Mouse (Mus musculus) A20 (cell line): ENCODE measurements around the gene Dcxr.
A peak's percentile ranks its signal among the peaks of the same experiment; 100 is the strongest.
"Not testable (repeated sequence)": the region's sequence is repeated elsewhere in the genome, so short reads cannot be mapped to it uniquely, and the experiment has no call there.

Source experiments
- DNase-seq: peaks from one replicate; pipeline ENCODE4 v3.0.0-alpha.2; 2011; ENCODE audit warnings: low read depth, low spot score

The Dcxr gene

DNA sequence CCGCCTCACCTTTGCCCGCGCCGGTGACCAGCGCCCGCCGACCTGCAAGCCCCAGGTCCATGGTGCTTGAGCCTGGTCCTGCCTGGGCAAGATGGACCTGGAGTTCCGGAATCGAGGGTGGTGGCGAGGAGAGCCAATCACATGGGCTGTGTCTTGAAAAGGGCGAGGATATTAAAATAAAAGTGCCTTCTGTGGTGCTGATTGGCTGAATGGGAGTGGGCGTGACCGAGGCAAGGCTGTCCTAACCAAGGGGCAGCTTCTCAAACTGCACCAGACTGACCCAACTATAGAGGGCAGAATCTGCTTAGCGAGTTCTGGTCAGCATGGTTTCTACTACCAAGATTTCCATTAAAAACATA is at the start of gene Dcxr:
Gene Dcxr, minus strand, starts transcription at position 113 of the 359 bp plus-strand sequence.
- DNase-seq, result peak; percentile 91

DNA sequence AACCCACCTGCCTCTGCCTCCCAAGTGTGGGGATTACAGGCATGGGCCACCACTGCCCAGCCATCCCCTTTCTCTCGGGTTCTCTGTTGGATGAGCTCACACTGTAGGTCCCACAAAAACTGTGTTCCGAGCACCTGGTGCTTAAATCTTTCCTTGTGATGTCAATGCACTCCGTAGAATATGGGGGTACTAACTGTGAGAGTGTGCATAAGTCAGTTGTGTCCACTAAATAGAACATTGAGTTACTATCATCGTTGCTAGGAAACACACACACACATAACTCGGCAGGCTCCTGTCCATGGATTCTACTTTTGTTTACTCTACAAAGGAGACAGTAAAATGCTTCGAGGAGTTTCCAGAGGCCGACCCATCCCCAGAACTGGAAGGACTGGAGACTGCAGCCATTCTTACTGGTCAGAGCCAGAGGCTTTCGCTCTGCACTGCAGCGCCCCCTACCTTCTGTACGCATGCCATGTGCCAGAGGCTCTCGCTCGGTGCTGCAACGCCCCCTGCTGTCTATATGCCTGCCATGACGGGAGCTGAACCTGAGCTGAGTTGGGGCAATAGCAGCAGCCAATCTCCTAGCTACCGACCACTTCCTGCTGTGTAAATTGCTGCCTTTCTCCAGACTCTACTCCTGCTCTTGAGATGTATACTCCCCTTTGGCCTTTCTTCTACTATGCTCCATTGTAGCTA is 48.8 kb upstream of the Dcxr start:
- peak; percentile 93 for DNase-seq

DNA sequence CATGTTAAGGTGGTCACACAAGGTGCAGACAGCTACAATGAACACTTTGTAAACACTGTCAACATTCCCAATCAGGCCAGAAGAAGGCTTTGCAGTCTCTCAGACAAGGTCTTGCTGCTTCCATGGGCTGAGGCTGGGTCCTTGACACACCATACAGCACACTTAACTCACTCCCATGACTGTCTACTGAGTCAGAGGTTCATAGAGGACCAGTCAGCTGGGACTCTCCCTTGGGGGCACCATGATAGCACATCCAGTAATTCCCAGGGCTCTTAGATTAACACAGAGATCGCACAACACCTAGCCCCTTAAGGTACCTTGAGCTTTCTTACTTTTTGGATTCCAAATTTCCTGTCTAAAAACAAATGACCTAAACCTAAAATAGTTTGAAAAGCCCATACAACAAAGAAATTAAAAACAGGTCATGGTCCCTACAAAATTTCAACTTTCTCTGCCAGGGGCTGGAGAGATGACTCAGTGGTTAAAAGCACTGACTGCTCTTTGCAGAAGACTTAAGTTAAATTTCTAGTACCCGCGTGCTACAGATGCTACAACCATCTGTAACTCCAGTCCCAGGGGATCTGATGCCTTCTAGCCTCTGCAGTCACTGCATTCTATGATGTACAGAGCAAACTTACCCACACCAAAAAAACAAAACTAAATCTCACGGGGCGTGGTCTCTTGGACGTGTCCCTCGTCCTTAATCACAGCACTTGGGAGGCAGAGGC is 46.5 kb upstream of the Dcxr start:
- no peak for DNase-seq

- DNase-seq, result no peak
These were observed 45.7 kb upstream of the Dcxr start for GRCm38 (mm10) chr11:120772749-120773148.

- DNase-seq, result no peak
These were observed 41.1 kb upstream of the Dcxr start for GRCm38 (mm10) chr11:120768206-120768605.

DNA sequence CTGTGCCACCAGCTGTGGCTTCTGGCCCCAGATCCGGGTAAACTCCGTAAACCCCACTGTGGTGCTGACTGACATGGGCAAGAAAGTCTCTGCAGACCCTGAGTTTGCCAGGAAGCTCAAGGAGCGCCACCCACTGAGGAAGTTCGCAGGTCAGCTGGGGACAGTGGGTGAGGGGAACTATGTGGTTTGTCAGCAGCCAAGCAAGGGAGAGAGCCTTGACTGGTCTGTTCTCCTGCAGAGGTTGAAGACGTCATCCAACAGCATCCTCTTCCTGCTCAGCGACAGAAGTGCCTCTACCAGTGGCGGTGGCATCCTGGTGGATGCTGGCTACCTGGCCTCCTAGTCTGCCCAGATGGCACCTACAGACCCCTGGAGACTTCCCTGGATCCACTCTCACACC is 39.9 kb upstream of the Dcxr start:
- not testable (repeated sequence) for DNase-seq

- not testable (repeated sequence) for DNase-seq
These were observed 36.3 kb upstream of the Dcxr start for GRCm38 (mm10) chr11:120763121-120763999.

- not testable (repeated sequence) for DNase-seq
These were observed 35.6 kb upstream of the Dcxr start, which contains the start of gene Hmga1b for GRCm38 (mm10) chr11:120762672-120763041. Gene Hmga1b, plus strand, starts transcription at chr11:120762794.

DNA sequence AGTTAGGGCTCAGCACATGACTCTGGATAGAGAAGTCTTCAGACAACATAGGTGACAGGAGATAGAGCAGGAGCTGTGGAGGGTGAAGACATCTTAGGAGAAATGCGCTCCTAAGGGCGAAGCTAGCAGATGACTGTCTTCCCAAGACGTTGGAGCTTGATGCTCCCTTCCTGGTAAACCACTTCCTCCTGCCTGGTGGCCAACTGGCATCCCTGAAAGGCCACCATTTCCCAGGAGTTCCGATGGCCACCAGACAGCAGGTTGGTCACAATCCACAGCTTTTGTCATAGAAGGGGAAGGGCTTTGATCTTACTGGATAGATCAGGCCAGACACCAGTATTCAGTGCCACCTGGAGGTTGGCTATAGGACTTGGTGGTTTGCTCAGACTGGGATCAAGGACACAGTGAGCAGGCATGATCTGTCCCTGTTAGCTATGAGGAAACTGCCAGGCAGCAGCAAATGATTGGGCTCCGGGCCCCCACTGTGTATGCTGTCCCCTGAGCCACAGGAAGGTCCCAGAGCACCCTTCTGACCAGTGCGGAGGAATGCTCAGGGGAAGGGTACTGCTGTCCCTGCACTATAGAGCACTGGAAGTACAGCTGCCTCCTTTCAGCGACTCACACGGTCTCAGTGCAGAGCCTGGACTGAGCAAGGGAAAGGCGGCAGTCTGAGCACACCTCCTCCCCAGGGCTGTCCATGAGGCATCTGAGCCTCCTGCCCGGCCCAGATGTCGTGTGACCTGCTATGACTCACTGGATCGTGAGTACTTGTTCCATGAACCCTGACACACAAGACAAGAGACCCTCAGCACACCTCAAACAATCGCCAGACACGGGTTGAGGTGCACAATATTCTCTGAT is 35.0 kb upstream of the Dcxr start:
- no peak for DNase-seq

GRCm38 (mm10) chr11:120760236-120760635 is 33.2 kb upstream of the Dcxr start:
- DNase-seq, result no peak

DNA sequence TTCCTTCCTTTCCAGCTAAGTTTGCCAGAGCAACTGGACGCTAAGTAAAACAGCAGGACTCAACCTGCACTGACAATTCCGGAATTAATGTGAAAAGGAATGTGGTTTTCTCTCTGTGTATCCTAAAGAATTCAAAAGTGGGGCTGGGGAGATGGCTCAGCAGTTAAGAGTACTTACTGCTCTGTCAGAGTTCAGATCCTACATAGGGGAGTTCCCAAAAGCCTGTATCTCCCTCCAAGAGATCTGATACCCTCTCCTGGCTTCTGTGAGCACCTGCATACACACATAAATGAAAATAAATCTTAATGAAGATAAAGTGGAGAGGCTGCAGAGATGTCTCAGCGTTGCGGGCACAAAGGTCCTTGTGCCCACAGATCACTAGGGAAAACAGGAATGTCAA is 24.5 kb upstream of the Dcxr start:
- DNase-seq, result no peak

GRCm38 (mm10) chr11:120749430-120749829 is 22.3 kb upstream of the Dcxr start:
- peak; percentile 66 for DNase-seq

DNA sequence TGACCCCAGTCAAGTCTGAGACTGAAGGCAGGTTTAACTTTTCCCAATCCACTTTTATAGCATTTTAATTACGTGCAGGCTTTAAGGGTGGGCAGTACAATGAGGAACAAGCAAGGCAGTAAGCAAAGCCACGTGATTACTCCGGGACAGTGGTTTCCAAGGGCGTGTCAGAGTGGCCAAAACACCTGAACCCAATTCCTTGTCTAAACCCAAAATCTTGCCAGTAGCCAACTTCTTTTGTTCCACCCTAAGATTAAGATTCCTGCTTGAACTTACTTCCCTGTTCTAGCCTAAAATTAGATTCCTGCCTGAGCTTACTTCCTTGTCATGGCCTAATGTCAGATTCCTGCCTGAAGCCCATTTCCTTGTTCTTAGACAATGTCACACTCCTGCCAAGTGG is 20.9 kb upstream of the Dcxr start:
- DNase-seq, result no peak

- DNase-seq, result peak; percentile 37
These were observed 17.1 kb upstream of the Dcxr start for GRCm38 (mm10) chr11:120744121-120744701.

- DNase-seq, result no peak
These were observed 13.9 kb upstream of the Dcxr start for GRCm38 (mm10) chr11:120740981-120741380.

GRCm38 (mm10) chr11:120736424-120736823 is 9.3 kb upstream of the Dcxr start:
- DNase-seq, result no peak

DNA sequence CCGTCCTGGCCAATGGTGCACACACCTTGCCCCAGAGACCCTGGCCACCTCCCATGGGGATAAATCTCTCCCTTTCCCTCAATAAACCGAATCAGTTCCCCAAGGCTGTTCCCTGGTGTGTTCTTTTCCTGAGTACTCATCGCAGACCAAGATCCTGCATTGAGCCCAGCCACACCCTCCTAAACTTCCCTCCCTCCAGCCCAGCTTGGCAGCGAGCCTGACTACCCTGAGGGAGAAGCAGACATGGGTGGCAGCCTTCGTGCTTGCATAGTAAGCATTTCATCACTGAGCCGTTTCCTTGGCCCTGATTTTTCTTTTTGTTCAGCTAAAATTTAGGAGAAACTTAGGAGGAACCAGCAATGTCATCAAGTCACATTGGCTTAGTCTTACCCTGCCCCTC is 6.4 kb upstream of the Dcxr start:
- DNase-seq, result no peak

DNA sequence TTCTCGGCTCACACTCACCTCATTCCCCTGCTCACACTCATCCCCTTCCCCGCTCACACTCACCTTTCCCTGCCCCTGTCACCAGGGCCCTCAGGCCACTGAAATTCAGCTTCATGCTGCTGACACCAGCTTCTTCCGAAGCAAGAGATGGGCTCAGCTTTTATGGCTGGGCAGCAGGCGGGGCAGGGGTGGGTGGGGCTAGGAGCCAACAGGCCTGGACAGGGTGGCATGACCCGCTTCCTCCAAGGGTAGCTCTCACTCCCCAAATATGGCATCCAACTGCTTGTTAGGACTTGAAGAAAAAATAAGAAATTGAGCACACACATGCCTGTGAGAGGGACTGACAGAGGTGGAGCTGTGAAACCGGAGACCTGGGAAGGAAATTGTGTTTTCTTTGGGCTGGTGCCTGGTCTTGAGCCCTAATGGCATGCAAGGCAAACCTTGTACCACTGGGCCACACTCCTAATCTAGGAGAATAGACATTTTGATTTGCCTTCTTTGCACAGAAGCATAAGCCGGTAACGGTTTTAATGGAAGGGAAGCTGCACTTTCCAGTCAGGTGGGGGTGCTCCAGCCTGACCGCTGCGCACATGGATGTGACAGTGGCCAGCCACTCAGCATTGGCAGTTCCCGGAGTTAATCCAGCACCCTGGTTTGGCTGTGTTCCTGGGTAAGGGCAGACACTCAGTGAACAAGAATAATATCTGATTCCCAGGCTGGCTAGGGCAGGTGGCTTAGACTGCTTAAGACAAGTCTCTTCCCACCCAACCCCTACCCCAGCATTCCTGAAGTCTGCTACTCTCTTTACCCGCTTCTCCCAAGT is 5.0 kb upstream of the Dcxr start, which contains the start of gene Cbr2:
Gene Cbr2, minus strand, starts transcription at position 257 of the 823 bp plus-strand sequence.
- no peak for DNase-seq

DNA sequence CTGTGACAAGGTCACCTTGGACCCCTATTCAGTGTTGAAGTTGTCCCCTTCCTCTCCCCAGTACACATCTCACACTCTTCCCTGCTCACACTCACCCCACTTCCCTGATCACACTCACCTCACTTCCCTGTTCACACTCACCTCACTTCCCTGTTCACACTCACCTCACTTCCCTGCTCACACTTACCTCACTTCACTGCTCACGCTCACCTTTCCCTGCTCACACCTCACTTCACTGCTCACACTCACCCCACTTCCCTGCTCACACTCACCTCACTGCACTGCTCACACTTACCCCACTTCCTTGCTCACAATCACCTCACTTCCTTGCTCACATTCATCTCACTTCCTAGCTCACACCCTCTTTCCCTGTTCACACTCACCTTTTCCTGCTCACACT is 4.3 kb upstream of the Dcxr start:
- no peak for DNase-seq

- no peak for DNase-seq
These were observed 3.3 kb upstream of the Dcxr start for GRCm38 (mm10) chr11:120730331-120730870.
